Mouse (Mus musculus): Measurements from ENCODE around the gene Bnipl.

Gene Bnipl

DNA sequence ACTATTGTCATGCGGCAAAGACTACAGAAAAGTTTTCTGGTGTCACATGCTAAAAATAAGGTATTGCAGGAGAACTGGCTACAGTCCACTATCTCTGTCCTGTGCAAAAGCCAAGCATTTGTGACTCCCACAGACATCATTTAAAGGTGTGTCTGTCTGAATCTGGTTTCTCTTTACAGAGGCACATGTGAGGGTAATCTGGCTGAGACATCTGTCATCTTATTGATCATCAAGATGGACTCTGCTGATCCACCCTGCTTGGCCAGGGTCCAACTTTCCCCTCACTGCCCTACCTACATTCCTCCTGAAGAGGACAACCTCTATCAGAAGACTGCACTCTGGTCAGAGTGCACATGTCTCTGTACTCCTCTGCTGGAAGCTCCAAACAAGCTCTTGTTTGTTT is 26.2 kb upstream of the Bnipl start:
- DNase-seq = no peak

DNA sequence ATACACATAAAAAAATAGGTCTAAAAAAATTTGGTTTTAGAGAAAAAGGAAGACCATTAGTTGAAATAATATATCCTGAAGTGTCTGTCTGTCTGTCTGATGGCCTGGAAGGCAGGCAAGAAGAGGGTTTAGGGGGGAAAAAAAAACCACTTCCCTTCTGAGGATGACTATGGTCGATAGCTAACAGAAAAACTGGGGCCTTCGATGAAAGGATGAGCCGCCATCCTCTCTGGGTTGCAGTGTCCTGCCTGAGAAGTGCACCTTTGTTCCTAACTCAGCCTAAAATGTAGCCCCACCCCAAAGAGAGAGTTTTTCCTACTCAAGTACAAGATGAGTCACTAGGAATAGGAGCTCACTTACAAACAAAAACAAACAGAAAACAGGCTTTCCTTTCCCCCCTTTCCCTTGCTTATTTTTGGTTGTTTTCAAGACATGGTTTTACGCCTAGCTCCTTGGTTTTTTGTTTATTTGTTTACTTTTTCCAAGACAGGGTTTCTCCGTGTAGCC is 25.5 kb upstream of the Bnipl start:
- DNase-seq = no peak

DNA sequence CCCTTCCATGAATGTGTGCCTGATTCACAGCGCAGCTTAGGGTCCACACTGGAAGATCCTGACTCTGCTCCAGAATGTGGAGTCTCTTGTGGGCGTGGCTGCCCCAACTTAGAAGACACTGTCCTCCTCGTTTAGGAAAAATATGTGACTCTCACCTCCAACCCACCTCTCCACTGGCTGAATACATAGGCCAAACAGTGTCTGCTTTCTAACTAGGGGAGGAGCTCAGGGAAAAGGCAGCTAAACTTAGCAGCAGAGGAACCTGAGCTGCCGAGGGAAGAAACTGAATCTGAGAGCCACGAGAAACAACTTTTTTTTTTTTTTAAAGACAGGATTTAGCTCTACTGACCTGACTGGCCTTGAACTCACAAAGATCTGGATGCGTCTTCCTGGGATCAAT is 24.2 kb upstream of the Bnipl start:
- DNase-seq = no peak

DNA sequence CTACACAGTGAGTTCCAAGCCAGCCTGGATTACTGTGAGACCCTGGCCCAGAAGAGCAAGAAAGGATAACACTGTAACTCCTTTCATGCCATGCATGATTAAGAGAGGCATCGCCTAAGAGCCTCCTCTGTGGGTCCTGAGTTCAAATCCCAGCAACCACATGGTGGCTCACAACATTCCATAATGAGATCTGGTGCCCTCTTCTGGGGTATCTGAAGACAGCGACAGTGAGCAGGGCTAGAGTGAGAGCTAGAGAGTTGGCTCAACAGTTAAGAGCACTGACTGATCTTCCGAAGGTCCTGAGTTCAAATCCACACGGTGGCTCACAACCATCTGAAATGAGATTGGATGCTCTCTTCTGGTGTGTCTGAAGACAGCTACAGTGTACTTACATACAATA is 23.5 kb upstream of the Bnipl start:
- DNase-seq = no peak

DNA sequence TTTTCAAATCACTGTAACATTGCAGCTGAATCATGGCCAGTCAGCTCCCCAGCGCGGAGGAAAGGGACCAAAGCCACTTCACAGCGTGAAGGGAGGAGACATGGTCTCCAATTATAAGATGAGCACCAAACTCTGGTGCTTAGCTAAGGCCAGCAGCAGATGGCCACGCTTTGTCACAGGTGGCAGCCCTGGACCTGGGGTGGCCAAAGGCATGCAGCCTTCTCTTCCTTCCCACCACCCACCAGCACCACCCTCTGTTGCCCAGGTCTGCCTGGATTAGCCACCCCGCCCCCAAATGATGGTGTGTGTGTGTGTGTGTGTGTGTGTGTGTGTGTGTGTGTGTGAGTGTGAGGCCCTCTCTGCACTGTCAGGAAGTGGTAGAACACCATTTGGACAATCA is 22.5 kb upstream of the Bnipl start:
- no peak for DNase-seq

DNA sequence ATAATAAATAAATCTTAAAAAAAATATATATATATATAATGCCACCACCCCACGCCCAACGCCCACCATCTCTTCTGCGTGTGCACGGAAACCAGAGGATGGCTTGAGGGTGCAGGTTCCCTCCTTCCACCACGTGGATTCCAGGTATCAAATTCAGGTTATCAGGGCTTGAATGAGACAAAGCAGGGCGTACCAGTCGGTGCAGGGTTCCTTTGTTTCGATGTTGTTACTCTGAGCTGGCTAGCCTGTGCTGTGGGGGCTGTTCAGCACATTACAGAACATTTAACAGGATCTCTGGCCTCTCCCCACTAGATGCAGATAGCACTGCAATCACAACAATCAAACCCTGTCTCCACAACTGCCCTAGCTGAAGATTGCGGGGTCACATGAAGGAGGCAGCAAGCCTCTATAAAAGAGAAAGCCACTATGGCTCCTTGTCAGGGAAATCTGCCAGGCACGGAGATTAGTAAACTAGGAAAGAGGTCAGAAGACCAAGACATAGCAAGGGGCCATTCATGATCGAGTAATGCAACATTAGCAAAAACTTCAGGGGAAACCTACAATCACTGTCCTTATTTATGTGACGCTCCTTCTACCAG is 19.9 kb upstream of the Bnipl start:
- no peak for DNase-seq

DNA sequence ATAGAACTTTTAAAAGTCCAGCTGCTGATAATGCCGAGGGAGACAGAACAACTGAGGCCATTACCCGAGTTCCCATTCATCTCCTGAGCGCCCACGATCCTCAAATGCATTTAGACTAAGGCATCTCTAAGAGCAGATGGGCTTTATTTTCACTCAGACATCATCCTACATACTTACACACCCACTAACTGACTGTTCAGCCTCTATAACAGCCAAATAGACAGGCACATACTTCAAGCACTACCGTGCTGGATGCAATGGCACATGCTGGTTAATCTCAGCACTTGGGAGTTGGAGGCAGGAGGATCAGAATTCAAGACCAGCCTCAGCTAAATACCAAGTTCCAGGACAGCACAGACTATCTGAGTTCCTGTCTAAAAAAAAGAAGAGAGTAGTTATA is 18.8 kb upstream of the Bnipl start:
- peak; percentile 51 for DNase-seq

DNA sequence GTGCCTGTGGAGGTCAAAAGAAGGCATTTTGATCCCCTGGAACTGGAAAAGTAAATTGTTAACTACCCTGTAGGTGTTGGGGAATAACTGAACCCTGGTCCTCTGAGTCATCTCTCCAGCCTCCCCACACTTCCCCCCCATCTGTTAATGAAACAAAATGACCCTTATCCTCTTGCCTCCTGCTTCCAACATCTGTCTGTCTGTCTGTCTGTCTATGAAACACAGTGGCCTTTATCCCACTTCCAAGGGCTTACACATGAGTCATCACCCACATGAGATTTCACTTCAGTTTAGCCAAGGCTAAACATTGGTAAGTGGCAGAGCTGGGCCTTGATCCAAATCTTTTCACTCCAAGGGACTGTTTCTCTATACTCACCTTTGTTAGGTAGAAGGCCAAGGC is 16.9 kb upstream of the Bnipl start:
- DNase-seq = no peak

DNA sequence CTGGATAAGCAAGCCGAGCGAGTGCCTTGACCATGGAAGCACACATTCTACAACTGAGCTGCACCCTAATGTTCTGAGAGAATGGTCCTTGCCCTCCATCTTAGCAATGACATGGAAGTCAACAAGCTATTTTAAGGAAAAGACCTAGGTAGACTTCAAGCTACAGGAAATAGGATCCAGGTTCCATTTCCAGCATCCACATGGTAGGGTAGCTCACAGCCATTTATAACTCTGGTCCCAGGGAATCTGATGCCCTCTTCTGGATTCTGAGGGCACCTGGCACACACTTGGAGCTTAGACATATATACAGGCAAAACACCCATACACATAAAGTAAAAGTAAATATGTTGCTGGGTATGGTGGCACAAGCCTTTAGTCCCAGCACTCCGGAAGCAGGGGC is 15.1 kb upstream of the Bnipl start:
- no peak for DNase-seq

DNA sequence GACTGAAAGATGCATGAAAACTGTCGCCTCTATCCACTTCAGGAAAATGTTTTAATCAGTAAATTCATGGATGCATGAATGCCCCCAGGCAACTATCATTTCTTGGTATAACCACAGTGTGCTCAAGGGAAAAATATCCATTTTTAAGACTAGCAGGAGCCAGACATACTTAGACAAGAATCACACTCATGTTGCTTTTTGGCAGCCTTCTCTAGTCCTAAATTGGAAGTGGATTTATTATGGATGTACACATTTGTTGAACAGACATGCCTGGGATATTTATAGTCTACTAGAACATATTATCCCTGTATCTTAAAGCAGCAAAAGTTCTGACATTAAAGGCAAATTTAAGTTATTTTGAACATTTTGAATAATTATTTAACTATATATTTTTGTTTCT is 13.7 kb upstream of the Bnipl start:
- no peak for DNase-seq

DNA sequence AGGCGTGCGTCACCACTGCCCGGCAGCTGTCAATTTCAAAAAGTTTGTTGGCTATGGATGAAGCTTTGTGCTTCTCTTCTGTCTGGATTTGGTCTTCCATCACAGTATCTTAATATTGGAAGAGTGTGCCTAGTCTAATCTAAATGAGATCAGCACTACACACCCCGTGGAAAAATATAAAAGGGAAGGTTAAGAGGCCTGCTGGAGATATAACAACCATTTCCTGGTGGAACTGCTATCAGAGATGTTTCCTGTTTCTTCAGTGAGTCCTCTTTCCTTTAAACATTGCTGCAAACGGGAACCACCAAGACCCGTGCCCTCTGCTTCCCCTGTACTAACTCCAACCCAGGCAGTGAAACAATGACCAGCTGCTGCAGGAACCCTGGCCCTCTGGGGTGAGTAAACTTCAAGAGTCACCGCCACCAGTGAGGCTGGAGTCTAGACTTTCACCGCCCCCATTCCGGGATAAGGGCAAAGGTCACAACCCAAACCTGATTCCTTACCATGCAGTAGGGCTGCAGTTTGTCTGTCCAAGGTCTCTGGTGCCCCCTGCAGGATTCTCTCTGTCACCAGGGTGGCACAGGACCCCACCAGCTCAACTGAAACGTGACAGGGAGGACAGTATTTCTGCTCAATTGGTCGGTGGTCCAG is 12.2 kb upstream of the Bnipl start:
- DNase-seq = peak; percentile 57

DNA sequence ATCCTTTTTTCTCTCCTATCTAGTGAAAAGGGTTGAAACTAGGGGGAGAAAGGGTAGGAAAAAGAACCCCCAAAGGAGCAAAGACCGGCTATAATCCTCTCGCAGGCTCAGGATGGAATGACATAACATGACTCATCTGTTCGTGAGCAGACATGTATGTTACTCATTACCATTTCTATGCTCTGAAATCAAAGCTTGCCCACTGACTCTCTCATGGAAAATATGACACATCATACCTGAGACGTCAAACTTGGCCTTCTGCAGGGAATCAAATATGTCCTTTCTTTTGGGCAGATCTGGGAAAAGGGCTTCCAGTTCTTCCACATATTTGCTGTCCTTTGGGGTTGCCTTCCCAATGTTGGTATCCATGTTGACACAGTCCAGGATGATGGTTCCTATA is 11.0 kb upstream of the Bnipl start:
- no peak for DNase-seq

DNA sequence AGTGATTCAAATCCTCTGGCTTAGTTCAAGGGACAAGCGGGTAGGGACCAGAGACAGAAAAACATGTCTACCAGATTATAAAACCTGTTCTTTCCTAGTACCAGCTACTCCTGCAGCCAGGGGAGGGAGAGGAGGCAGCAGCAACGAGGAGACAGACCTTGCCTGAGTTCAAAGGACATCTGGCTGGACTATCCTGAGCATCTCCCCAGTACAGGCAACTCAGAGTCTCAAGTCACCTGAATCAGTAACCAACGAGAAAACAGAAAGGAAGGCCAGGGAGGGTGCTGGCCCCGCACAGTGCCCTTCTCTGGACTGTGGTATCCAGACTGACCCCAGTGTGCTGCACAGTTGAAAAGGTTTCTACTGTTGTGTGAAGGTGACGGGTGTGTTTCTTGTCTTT is 5.9 kb upstream of the Bnipl start:
- DNase-seq = no peak

DNA sequence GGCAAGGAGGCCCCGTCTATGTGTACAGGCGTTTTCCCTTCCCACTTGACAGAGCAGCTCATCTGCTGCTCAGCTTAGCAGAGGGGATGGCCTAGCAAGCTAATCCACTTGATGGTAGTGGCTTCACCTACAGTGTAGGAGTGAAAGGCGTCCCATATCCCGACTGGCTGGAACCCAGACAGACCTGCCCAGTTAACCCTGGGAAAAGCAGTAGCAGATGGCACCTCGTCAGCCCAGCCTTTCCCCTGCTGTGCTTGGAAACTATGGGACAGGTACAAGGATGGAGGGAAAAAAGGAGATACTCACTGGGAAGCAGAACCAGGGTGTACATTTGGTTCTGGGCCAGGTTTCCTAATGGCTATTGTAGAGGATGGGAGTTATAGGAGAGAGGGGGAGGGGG is 632 bp downstream of the Bnipl start:
- no peak for DNase-seq

DNA sequence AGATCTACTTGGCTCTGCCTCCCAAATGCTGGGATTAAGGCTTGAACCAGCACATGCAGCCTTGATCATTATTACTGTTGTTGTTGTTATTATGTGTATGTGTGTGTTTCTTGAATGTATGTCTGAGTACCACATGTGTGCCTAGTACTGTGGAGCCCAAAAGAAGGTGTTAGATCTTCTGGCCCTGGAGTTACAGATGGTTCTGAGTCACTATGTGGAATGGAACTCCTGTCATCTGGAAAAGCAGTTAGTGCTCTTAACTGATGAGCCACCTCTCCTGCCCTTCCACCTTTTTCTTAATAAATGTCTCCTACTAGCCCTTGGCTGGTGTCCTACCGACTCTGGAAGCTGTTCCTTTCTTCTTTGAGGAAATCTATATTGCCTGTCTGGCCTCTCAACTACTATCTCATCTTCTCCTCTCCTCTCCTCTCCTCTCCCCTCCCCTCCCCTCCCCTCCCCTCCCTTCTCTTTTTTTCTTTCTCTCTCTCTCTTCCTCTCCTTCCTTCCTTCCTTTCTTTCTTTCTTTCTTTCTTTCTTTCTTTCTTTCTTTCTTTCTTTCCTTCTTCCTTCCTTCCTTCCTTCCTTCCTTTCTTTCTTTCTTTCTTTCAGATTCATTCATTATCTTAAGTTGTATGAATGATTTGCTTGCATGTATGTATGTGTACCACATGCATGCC is 3.2 kb downstream of the Bnipl start:
- DNase-seq = no peak

DNA sequence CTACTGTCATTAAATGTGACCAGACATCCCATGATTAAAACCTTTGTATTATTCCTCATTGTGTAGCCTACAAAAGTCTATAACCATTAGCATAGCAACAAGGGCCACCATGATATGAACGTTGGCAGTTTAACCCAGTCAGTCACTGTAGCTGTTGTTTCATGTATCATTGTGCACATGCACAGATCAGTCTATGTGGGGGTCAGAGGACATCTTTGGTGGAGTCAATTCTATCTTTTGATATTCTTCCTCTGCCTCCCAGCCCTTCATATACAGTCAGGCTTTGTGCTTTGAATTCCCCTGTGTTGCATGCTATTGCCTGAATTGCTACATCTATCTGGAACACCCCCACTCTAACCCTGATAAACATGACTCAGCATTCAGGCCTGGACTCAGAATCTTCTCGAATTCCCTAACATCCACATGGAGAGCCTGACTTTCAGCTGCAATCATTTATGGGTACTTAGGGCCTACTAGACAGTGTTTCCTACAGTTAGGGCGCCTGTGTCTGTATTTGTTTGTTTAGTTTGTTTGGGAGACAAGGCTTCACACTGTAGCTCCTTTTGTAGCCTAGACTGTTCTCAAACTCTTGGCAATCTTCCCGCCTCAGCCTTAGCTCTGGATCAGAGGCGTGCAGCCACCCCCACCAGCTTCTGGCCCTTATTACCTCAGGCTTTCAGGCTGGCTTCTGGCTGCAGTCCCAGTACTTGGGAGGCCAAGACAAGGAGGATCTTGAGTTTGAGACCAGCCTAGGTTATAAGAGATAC is 4.3 kb downstream of the Bnipl start:
- peak; percentile 71 for DNase-seq

DNA sequence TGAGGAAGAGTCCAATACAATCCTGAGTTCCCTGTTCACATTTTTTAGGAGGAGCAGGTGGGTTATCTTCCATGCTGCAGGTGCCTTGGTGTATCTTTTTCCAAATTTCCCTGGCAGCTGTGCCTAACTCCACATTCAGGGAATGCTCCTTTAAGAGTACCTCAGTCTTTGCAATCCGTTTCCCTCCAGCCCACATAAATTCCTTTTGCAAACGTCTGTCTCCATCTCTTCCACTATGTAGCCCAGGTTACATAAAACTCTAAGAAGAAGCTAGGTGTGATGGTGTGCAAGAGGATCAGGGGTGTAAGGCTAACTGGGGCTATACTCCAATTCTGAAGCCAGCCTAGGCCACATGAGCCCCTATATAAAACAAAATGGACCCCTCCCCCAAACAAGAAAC is 7.9 kb downstream of the Bnipl start:
- DNase-seq = no peak

DNA sequence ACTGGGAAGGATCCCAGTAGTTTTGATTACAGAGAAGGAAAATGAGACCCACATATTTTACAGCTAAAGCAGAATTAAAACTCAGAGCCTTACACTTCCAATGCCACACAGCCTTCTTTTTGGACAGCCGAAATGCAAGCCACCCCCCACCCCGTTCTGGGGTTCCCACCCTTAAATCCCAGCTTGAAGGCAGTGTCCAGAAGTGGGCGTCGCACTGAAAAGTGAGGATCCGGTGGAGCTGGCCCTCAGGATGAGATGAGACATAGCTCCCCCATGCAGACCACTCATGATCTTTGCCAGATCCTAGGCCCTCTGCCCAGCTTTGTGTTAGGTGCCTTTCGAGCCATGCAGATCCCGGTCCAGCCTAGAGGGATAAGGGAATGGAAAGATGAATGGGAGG is 9.5 kb downstream of the Bnipl start, which contains the start of gene Gm128:
TSS of gene Gm128 (minus strand) at position 101 of the 400 bp plus-strand sequence.
- DNase-seq = no peak

DNA sequence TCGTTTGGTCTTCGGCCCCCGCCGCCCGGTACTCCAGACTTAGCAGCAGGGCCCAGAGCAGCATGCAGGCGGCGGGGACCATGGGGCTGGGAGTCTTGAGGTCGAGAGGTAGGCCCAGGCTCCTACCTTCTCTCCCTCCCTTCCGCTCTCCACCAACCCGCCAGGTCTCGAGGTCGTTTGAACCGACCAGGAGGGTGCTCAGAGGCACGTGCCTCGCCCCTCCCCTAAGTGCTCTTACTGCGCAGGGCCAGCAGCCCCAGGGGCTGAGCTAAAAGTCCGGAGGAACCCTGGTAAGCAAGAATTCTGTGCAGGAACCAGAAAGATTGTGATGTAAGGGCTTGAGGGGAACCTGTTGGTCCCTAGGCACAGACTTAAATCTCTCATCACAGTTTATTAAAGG is 10.1 kb downstream of the Bnipl start:
- DNase-seq = no peak

DNA sequence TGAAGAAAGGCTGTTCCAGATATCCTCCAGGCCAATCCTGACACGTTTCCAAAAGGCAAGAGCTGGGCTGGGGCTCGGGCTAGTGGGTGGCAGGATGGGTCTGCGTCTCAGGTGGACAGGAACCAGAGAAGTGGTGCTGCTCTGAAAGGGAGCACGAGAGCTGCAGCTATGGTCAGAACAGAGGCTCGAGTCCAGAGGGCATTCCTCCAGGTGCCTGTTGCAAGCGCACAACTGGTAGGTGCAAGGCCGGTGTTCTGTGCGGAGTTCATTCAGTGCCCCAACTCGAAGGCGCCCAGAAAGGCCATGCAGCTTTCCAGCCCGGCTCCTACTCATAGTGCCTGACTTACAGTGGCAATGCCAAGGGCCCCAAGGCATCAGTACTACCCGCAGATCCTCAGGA is 11.0 kb downstream of the Bnipl start:
- DNase-seq = no peak

DNA sequence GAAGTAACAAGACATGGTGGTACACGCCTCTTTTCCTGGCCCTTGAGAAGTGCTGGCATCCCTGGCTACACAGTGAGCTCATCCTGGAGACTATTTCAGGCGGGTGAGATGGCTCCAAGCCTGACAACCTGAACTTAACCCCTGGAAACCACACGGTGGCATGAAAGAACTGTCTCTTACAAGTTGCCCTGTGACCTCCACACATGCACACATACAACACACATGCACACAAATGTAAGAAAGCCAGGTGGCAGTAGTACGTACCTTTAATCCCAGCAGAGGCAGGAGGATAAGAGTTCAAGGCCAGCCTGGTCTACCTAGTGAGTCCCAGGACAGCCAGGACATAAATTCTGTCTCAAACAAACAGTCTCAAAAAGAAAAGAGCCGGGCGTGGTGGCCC is 12.0 kb downstream of the Bnipl start:
- no peak for DNase-seq

DNA sequence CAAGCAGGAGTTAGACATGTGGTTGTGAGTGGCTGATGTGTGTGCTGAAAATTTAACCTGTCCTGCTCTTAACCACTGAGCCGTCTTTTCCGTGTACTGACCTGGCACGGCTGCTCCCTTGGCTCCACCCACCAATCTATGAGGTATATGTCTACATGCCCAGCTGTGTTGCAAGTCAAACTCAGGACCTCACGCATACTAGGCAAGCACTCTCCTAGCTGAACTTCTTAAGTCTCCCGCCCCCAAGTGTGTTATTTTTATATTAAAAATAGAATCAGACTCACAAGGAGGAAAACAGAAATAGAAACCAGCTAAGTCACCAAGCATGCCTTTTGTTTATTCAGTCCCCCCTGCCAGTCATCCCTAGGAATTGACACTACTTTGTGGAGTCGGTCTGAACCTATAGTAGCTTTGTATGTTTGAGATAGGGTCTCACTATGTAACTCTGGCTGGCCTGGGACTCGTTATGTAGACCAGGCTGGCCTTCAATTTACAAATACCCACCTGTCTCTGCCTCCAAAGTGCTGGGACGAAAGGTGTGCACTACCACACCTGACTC is 13.4 kb downstream of the Bnipl start:
- DNase-seq = no peak

All from layer of hippocampus, adult 9-11 months (tissue).